Mouse (Mus musculus) heart, embryonic 13.5 days (tissue): ENCODE data around the gene T2. TPM values are rescaled to one million over a fixed set of nuclear protein-coding genes. Genes with fewer than 3 reads are reported as not detected.

Experiments
- polyA plus RNA-seq: library from polyadenylated mRNA; unstranded; fragments of >200 nt; fragmentation: Nextera tagmentation; extraction: Ambion mirVana; gene quantifications from 2 replicates; pipeline ENCODE4 v1.2.1, GENCODE M21; 2015

The T2 gene
- polyA plus RNA-seq, 1 experiment from 2014 or later = 0.83 TPM

Other genes starting within 250 kb of the T2 start
- not detected in 2 replicates for gene Gm49673, start 208.2 kb upstream of the T2 start, polyA plus RNA-seq
- gene Rnaset2a, start 207.9 kb upstream of the T2 start, polyA plus RNA-seq = 35.4 and 37.6 TPM in 2 replicates
- gene Fgfr1op, start 190.5 kb upstream of the T2 start, polyA plus RNA-seq = 18.9 and 19.7 TPM in 2 replicates
- not detected in 2 replicates for gene Ccr6, start 119.9 kb upstream of the T2 start, polyA plus RNA-seq
- gene Mpc1, start 73.1 kb upstream of the T2 start, polyA plus RNA-seq = 204 and 221 TPM in 2 replicates
- gene Sft2d1, start 44.9 kb upstream of the T2 start, polyA plus RNA-seq = 59.1 and 68.9 TPM in 2 replicates
- gene Prr18, start 18.5 kb upstream of the T2 start, polyA plus RNA-seq = 0.13 and 0.25 TPM in 2 replicates
- 0.09 and 0.18 TPM in 2 replicates for gene T, start 78.4 kb downstream of the T2 start, polyA plus RNA-seq
- gene Pde10a, start 169.4 kb downstream of the T2 start, polyA plus RNA-seq = 1.1 and 1.2 TPM in 2 replicates
- gene Gm17087, start 211.0 kb downstream of the T2 start, polyA plus RNA-seq = not detected in 2 replicates